Mouse (Mus musculus) left cerebral cortex, adult 18-20 months (tissue): ENCODE results near the gene Il31. TPM values are rescaled to one million over a fixed set of nuclear protein-coding genes. Genes with fewer than 3 reads are reported as not detected.
A peak's percentile ranks its signal among the peaks of the same experiment; 100 is the strongest.

Experiments
- DNase-seq, 2 experiments: peaks; one replicate each; pipeline ENCODE4 v3.0.0; 2021 to 2022; ENCODE audit warnings: low spot score in 2 of 2, mixed read lengths in 1 of 2
- total RNA-seq, 2 experiments: library from RNA; stranded (reverse); gene quantifications; 2 replicates each; pipeline ENCODE4 v1.2.3; 2021

Il31 gene
- total RNA-seq, 2 experiments from 2014 or later, result not detected

- no peak for DNase-seq
Measured at GRCm38 (mm10) chr5:123487659-123488395, 1.5 kb downstream of the Il31 start.

GRCm38 (mm10) chr5:123473817-123474216 lies 15.5 kb downstream of the Il31 start:
- DNase-seq, result no peak

GRCm38 (mm10) chr5:123470784-123471400 lies 18.4 kb downstream of the Il31 start:
- DNase-seq, result no peak

- no peak for DNase-seq
Measured at GRCm38 (mm10) chr5:123464638-123465037, 24.7 kb downstream of the Il31 start.

GRCm38 (mm10) chr5:123461420-123461819 lies 27.9 kb downstream of the Il31 start:
- no peak for DNase-seq

- DNase-seq, result no peak
Measured at GRCm38 (mm10) chr5:123451886-123452285, 37.4 kb downstream of the Il31 start.

- no peak for DNase-seq
Measured at GRCm38 (mm10) chr5:123444849-123445334, 44.4 kb downstream of the Il31 start.

GRCm38 (mm10) chr5:123444069-123444468 lies 45.2 kb downstream of the Il31 start:
- DNase-seq, result peak; percentile 70 to 75

- DNase-seq, result no peak
Measured at GRCm38 (mm10) chr5:123442283-123442682, 47.0 kb downstream of the Il31 start.

- peak in 1 of 2 experiments; percentile 17 for DNase-seq
Measured at GRCm38 (mm10) chr5:123440664-123441063, 48.6 kb downstream of the Il31 start.

- peak; percentile 12 to 28 for DNase-seq
Measured at GRCm38 (mm10) chr5:123439941-123440340, 49.3 kb downstream of the Il31 start.

GRCm38 (mm10) chr5:123439312-123439711 lies 50.0 kb downstream of the Il31 start:
- no peak for DNase-seq

GRCm38 (mm10) chr5:123438381-123438780 lies 50.9 kb downstream of the Il31 start:
- DNase-seq, result no peak

GRCm38 (mm10) chr5:123436780-123437175 lies 52.5 kb downstream of the Il31 start:
- peak; percentile 41 to 51 for DNase-seq

- DNase-seq, result no peak
Measured at GRCm38 (mm10) chr5:123436071-123436779, 53.1 kb downstream of the Il31 start.

- no peak for DNase-seq
Measured at GRCm38 (mm10) chr5:123432305-123432874, 56.9 kb downstream of the Il31 start.

GRCm38 (mm10) chr5:123431524-123432304 lies 57.6 kb downstream of the Il31 start:
- peak; percentile 15 to 30 for DNase-seq
